Mouse (Mus musculus) megakaryocyte progenitor cell, adult 5-6 weeks (primary cell): Measurements from ENCODE around the gene Ralb. TPM values are rescaled to one million over a fixed set of nuclear protein-coding genes. Genes with fewer than 3 reads are reported as not detected.

ENCODE experiments used
- total RNA-seq, 2 experiments: library from RNA; stranded (forward) in 1 of 2; stranded (reverse) in 1 of 2; fragments of 157-497, 149-512 nt in 1 of 2; fragments of 200-1000 nt in 1 of 2; gene quantifications; 2 replicates each; pipeline versions ENCODE4 v1.2.3 to v1.2.4; 2015 to 2017

The Ralb gene
- total RNA-seq, 2 experiments from 2014 or later = 12.1 to 24.3 TPM

Other genes with a start within 250 kb of the Ralb start
- gene Inhbb, start 82.5 kb downstream of the Ralb start, total RNA-seq (2015) = not detected in 2 replicates
- gene Inhbb, start 82.5 kb downstream of the Ralb start, total RNA-seq (2017) = not detected in 2 replicates
- 16.6 and 19.5 TPM in 2 replicates for gene Tmem185b, start 21.4 kb upstream of the Ralb start, total RNA-seq (2015)
- 10.2 and 11.2 TPM in 2 replicates for gene Tmem185b, start 21.4 kb upstream of the Ralb start, total RNA-seq (2017)
- gene Epb41l5, start 144.2 kb upstream of the Ralb start, total RNA-seq (2015) = 0.20 and 1.7 TPM in 2 replicates
- gene Epb41l5, start 144.2 kb upstream of the Ralb start, total RNA-seq (2017) = 0.75 and 1.0 TPM in 2 replicates